Mouse (Mus musculus): ENCODE measurements around the gene Speer4b. TPM values are rescaled to one million over a fixed set of nuclear protein-coding genes. Genes with fewer than 3 reads are reported as not detected.

Gene Speer4b
- polyA plus RNA-seq (2017; shearing (Covaris generic)) = not detected

GRCm38 (mm10) chr5:27501338-27501737 is at the start of gene Speer4b:
TSS of gene Speer4b (minus strand) at chr5:27501438.

